Mouse (Mus musculus) cerebellum, adult 2 months (tissue): ENCODE measurements around the gene Amh.

Experiments
- CTCF ChIP-seq: fragments of 200-500 bp; IDR thresholded peaks from 2 replicates; pipeline ENCODE4 v1.5.1; 2011; ENCODE audit warnings: low read depth, mild to moderate bottlenecking, control low read depth, low read length, moderate library complexity, borderline replicate concordance; ENCODE audit not compliant: insufficient read depth
- POLR2A ChIP-seq: fragments of 200-500 bp; IDR thresholded peaks from 2 replicates; pipeline ENCODE4 v1.6.1; 2011; ENCODE audit warnings: low read length, control low read depth, borderline replicate concordance; ENCODE audit not compliant: insufficient read depth

DNA sequence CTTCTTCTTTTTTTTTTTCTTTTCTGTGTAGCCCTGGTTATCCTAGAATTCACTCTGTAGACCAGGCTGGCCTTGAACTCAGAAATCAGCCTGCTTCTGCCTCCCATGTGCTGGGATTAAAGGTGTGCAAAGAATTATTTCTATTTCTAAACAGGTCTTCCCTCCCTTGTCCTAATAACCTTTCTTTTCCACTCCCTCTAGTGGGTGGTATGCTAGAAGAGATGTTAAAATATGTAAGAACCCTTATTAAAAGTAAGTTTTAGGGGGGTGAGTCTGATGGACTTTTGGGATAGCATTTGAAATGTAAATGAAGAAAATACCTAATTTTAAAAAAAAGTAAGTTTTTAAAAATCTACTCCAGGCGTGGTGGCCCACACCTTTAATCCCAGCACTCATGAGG, 18.3 kb downstream of the Amh start:
- TF ChIP-seq CTCF (no peak), POLR2A (no peak)
